Mouse (Mus musculus) limb, embryonic 13.5 days (tissue): ENCODE results near the gene Gpr62. TPM values are rescaled to one million over a fixed set of nuclear protein-coding genes. Genes with fewer than 3 reads are reported as not detected.
A peak's percentile ranks its signal among the peaks of the same experiment; 100 is the strongest.

Source experiments
- ATAC-seq: fragments of 200-750 bp; cut with Nextera tagmentation; 2 replicates; pipeline ENCODE4 v1.8.0; 2017; ENCODE audit warnings: low read depth, moderate number of reproducible peaks, moderate TSS enrichment; ENCODE audit not compliant: low FRiP score
- H3K27ac ChIP-seq: fragments of 300-500 bp; sonication (generic); 2 replicates; pipeline ENCODE4 v1.5.1; 2015; ENCODE audit warnings: inconsistent platforms, mild to moderate bottlenecking, moderate library complexity
- H3K27me3 ChIP-seq: fragments of 300-500 bp; sonication (generic); 2 replicates; pipeline ENCODE4 v1.6.1; 2015; ENCODE audit warnings: mild to moderate bottlenecking, inconsistent platforms
- H3K36me3 ChIP-seq: fragments of 300-500 bp; sonication (generic); 2 replicates; pipeline ENCODE4 v1.6.1; 2015; ENCODE audit warnings: inconsistent platforms, mild to moderate bottlenecking, moderate library complexity
- H3K4me1 ChIP-seq: fragments of 300-500 bp; sonication (generic); 2 replicates; pipeline ENCODE4 v1.6.1; 2015; ENCODE audit warnings: inconsistent platforms
- H3K4me2 ChIP-seq: fragments of 300-500 bp; sonication (generic); replicated peaks from 2 replicates; pipeline ENCODE4 v1.6.1; 2015; ENCODE audit warnings: inconsistent platforms, mild to moderate bottlenecking, moderate library complexity
- H3K4me3 ChIP-seq: fragments of 300-500 bp; sonication (generic); 2 replicates; pipeline ENCODE4 v1.5.1; 2015; ENCODE audit warnings: moderate library complexity, mild to moderate bottlenecking, inconsistent platforms
- H3K9ac ChIP-seq: fragments of 300-500 bp; sonication (generic); 2 replicates; pipeline ENCODE4 v1.6.1; 2015; ENCODE audit warnings: mild to moderate bottlenecking, inconsistent platforms
- H3K9me3 ChIP-seq: fragments of 300-500 bp; sonication (generic); 2 replicates; pipeline ENCODE4 v1.6.1; 2016; ENCODE audit warnings: inconsistent platforms
- WGBS: fragments of 180-500 bp; shearing (Covaris S2); methylation state at CpG from one replicate; pipeline ENCODE4 v1.1.7; 2015; 5-methylcytosine and 5-hydroxymethylcytosine counted together
- polyA plus RNA-seq: library from polyadenylated mRNA; unstranded; fragments of >200 nt; fragmentation: Nextera tagmentation; extraction: Ambion mirVana; gene quantifications from 2 replicates; pipeline ENCODE4 v1.2.1, GENCODE M21; 2015

Gene Gpr62
- polyA plus RNA-seq, 1 experiment from 2014 or later = 0.57 TPM

GRCm38 (mm10) chr9:106461641-106462429, 3.9 kb downstream of the Gpr62 start:
- Histone ChIP-seq H3K9me3 (no peaks in the 10 kb centered on the region), H3K36me3 (peaks cover 63% of the 10 kb centered on the region), H3K27me3 (peaks cover 12% of the 10 kb centered on the region; the same call in 1 of the 2 replicates), H3K27ac (no peak overlapping the region), H3K4me3 (no peak overlapping the region), H3K9ac (no peak overlapping the region), H3K4me2 (no peak overlapping the region), H3K4me1 (peaks cover 41% of the 10 kb centered on the region)
- ATAC-seq = no peak
- WGBS = 87% methylated on average over 16 of the region's 16 CpGs

- no peak overlapping the region for H3K4me2 ChIP-seq
- H3K9me3 ChIP-seq = no peaks in the 10 kb centered on the region
- no peak overlapping the region for H3K4me3 ChIP-seq
- no peak overlapping the region for H3K9ac ChIP-seq
- H3K27me3 ChIP-seq = peaks cover 12% of the 10 kb centered on the region; the same call in 1 of the 2 replicates
- peaks cover 49% of the 10 kb centered on the region for H3K4me1 ChIP-seq
- H3K36me3 ChIP-seq = peaks cover 66% of the 10 kb centered on the region
- ATAC-seq = no peak
- H3K27ac ChIP-seq = no peak overlapping the region
- 92% methylated on average over 9 of the region's 9 CpGs for WGBS
Measured at GRCm38 (mm10) chr9:106461026-106461415, 4.7 kb downstream of the Gpr62 start.

GRCm38 (mm10) chr9:106460401-106461025, 5.2 kb downstream of the Gpr62 start:
- Histone ChIP-seq H3K27ac (no peak overlapping the region), H3K4me1 (peaks cover 49% of the 10 kb centered on the region), H3K9ac (no peak overlapping the region), H3K27me3 (peaks cover 8% of the 10 kb centered on the region; the same call in 1 of the 2 replicates), H3K9me3 (no peaks in the 10 kb centered on the region), H3K36me3 (peaks cover 66% of the 10 kb centered on the region), H3K4me2 (no peak overlapping the region), H3K4me3 (no peak overlapping the region)
- no peak for ATAC-seq
- WGBS = 70% methylated on average over 18 of the region's 18 CpGs

DNA sequence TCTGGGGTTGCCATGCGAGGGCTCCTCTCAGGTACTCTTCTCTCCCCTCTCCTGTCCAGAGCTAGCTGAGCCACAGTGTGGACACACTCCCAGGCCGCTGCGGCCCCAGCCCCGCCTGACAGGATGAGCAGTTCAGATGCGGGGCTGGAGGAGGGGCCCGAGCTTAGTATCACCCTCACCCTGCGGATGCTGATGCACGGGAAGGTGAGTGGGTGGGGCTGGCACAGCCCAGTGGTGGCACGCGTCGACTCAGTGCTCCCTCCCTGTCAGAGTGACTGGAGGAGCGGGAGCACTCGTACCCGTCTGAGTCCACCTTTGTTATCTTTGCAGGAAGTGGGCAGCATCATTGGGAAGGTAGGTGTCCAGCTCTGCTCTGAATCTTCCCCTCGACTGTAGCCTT, 5.8 kb downstream of the Gpr62 start:
- peaks cover 66% of the 10 kb centered on the region for H3K36me3 ChIP-seq

GRCm38 (mm10) chr9:106457920-106458319, 7.8 kb downstream of the Gpr62 start:
- Histone ChIP-seq H3K9ac (peak overlapping the region; percentile 25; the same call in 1 of the 2 replicates), H3K27me3 (no peaks in the 10 kb centered on the region), H3K9me3 (no peaks in the 10 kb centered on the region), H3K36me3 (peaks cover 52% of the 10 kb centered on the region), H3K4me2 (peak overlapping the region; percentile 87; the same call in 1 of the 2 replicates), H3K4me3 (no peak overlapping the region), H3K4me1 (peaks cover 56% of the 10 kb centered on the region), H3K27ac (peak overlapping the region; percentile 92; the same call in 1 of the 2 replicates)
- WGBS = 74% methylated on average over 5 of the region's 5 CpGs
- no peak for ATAC-seq

More for the DNA sequence above, 5.8 kb downstream of the Gpr62 start:
- WGBS = 83% methylated on average over 15 of the region's 15 CpGs
- Histone ChIP-seq H3K27me3 (peaks cover 7% of the 10 kb centered on the region; the same call in 1 of the 2 replicates), H3K9ac (peak overlapping the region; percentile 8; the same call in 1 of the 2 replicates), H3K4me1 (peaks cover 53% of the 10 kb centered on the region), H3K9me3 (no peaks in the 10 kb centered on the region), H3K27ac (no peak overlapping the region), H3K4me3 (no peak overlapping the region), H3K4me2 (no peak overlapping the region)
- ATAC-seq = no peak

DNA sequence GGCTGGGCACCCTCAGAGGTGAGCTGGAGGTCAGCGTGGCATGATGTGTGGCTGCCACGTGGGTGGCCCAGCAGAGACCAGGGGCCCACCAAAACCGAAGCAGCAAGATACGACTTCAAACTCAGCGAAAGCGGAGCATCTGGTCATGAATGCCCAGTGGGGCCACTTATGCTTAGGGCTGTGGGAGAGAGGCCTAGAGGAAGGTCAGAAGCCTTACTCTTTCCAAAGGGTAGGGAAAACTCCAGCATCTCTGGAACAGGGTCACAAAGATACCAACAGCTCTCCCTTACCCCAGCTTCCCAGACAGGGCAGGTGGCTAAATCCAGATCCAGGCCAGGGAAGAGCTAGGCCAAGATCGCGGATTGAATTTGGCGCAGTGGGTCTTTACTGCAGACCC, 8.6 kb downstream of the Gpr62 start:
- WGBS = 48% methylated on average over 9 of the region's 9 CpGs
- H3K4me2 ChIP-seq = peak overlapping the region; percentile 87
- peak overlapping the region; percentile 92 for H3K27ac ChIP-seq
- H3K4me1 ChIP-seq = peaks cover 63% of the 10 kb centered on the region
- H3K27me3 ChIP-seq = no peaks in the 10 kb centered on the region
- ATAC-seq = no peak
- H3K9ac ChIP-seq = peak overlapping the region; percentile 84
- H3K36me3 ChIP-seq = peaks cover 46% of the 10 kb centered on the region
- peak overlapping the region; percentile 71 for H3K4me3 ChIP-seq
- H3K9me3 ChIP-seq = no peaks in the 10 kb centered on the region

DNA sequence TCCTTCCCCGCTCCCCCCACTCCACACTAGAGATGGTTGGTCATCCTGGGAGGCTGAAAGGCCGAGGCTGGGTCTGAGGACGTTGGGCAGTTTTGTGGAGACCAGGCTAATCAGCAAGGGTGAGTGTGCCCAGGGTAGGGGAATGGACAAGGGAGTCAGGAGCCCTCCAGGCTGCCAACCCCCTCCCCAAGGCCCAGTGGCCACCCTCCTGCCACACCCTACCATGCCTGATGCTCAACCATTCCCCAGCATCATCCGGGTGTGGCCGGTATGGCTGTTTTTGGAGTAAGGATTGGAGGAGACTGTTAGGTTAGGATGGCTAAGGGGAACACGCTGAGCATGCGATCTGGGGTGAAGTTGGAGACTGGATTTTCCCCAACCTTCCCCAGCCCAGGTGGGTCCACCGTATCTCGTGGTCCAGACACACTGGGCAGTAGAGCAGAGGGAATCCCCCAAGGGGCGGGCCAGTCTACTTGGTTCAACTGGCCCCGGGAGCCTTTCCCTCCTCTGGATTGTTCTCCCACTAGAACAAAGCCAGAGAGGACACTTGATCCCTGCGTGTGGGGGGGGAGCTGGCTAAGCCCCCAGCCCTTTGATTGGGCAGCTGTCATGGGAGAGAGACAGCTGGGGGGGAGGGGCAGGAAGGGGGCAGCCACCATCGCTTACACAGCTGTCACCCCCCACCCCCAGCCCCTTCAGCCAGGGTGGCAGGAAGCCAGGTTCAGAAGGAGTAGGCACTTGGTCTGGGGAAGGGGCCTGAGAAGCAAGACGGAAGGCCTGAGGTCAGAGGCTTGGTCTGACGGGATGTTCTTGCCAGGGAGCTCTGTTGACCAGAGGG, 9.2 kb downstream of the Gpr62 start:
- Histone ChIP-seq H3K27me3 (no peaks in the 10 kb centered on the region), H3K4me3 (peak overlapping the region; percentile 71), H3K36me3 (peaks cover 40% of the 10 kb centered on the region), H3K4me1 (peaks cover 69% of the 10 kb centered on the region), H3K27ac (peak overlapping the region; percentile 92), H3K4me2 (peak overlapping the region; percentile 87), H3K9ac (peak overlapping the region; percentile 84), H3K9me3 (no peaks in the 10 kb centered on the region)
- WGBS = 38% methylated on average over 15 of the region's 15 CpGs
- 0 out of 2 replicates have a peak, but pooled peaks have one; percentile 1 for ATAC-seq

DNA sequence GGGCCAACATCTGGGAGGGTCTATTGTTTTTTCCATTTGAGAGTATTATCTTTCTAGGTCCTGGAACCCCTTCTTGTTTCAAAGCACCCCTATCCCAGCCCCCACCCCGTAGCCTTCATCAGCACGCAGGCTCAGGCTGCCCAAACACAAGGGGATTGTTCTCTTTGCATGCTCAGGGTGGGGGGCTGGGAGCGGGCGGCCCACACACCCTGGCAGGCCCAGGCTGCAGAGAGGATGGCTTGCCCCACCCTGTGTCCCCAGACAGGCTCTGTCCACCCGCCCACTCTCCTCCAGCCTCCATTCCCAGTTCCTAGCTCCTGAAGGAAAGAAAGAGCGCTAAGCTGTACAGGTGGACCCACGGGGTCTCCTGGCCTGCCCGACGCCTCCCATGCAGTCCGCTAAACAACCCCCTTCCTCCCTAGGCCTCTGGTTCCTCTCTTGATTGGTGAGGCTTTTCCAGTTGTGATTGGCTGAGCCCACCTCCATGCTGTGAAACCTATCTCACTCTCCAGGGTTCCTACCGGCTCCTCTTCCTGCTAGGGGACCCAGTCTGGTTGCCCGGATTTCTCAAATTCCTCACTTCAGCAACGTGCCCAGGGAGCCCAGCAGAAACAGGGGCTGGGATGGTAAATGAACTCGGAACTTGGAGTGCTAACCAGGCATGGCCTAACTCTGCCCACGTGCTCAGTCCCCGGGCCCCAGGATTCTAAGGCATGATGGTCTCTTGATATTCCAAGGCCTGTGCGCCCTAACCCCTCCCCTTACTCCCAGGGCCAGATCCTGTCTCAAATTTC, 10.7 kb downstream of the Gpr62 start:
- H3K9me3 ChIP-seq = no peaks in the 10 kb centered on the region
- H3K9ac ChIP-seq = peak overlapping the region; percentile 84
- peak overlapping the region; percentile 92 for H3K27ac ChIP-seq
- ATAC-seq = peak; percentile 30; the same call in 1 of the 2 replicates
- peak overlapping the region; percentile 71 for H3K4me3 ChIP-seq
- H3K27me3 ChIP-seq = no peaks in the 10 kb centered on the region
- peak overlapping the region; percentile 87 for H3K4me2 ChIP-seq
- WGBS = under 1% methylated on average over 17 of the region's 17 CpGs
- peaks cover 82% of the 10 kb centered on the region for H3K4me1 ChIP-seq
- peaks cover 25% of the 10 kb centered on the region for H3K36me3 ChIP-seq

DNA sequence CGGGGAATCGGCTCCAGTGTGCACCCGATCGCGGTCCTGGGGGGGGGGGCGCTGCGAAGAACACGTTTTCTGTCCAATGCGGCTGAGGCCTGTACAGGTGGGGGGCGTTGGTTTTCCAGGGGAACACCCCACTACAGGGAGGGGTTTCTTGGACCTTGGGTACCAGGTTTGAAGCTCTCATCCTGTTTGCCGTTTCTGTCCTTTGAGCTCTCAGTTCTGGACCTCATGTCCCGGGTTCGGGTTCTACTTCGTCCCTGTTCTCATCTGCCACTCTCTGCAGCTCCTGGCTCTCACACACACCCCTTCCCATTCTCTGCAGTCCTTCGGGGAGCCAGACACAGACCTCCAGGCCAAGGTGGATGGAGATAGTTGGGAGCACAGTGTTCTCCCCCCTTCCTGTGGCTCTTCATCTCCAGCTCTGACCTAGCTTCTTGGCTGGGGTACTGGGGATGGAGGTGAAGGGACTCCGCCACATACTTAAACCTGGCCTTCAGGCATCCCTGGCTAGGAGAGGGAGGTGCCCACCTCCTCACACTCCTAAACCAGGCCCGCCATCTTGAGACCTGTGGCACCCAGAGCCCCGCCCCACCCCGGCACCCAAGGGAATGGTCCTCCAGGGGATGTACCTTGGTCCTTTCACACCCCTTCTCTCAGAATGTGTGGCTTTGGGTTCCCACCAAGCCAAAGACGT, 11.5 kb downstream of the Gpr62 start:
- no peaks in the 10 kb centered on the region for H3K9me3 ChIP-seq
- ATAC-seq = peak; percentile 6; the same call in 1 of the 2 replicates
- H3K4me1 ChIP-seq = peaks cover 87% of the 10 kb centered on the region
- peak overlapping the region; percentile 71 for H3K4me3 ChIP-seq
- peaks cover 20% of the 10 kb centered on the region for H3K36me3 ChIP-seq
- peak overlapping the region; percentile 92 for H3K27ac ChIP-seq
- peak overlapping the region; percentile 87 for H3K4me2 ChIP-seq
- 2% methylated on average over 11 of the region's 20 CpGs for WGBS
- peak overlapping the region; percentile 84 for H3K9ac ChIP-seq
- no peaks in the 10 kb centered on the region for H3K27me3 ChIP-seq

DNA sequence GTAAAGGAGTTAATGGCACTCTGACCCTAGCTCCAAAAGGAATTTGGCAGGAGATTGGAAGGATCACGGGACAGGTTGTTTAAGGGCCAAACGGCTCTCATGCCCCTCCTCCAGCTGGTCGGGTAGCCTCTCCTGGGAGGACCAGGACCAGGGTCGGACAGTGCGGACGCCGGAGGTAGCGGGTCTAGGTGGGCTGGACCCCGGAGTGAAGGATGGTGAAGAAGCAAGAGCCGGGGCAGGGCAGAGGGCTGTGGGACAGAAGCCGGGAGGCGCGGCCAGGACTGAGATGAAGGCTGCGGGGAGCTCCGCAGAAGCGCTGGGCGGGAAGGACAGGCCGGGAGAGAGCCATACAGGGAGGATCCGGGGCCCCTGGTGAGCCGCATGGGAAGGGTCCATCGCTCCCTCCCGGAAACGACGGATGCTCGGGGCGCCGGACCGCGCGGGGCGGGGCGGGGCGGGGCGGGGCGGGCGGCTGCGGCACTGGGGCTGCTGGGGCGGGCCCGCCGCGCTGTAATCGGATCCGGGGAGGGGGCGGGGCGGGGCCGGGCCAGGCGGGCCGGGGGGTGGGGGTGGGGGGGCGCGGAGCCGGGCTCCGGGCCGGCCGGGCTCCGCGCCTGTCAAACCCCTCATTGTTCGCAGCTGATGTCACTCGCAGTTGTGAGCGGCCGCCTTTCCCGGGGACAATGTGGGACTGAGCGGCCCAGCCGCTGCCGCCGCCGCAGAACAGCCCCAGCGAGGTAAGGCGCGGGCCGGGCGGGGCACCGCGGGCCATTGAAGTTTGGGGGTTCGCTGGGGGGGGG, 12.3 kb downstream of the Gpr62 start, which contains the start of gene Pcbp4:
Gene Pcbp4 (plus strand): TSS at position 21 of the 800 bp plus-strand sequence.
- Histone ChIP-seq H3K36me3 (peaks cover 18% of the 10 kb centered on the region), H3K4me2 (peak within 1 kb of the TSS; percentile 87), H3K4me1 (peaks cover 89% of the 10 kb centered on the region), H3K27me3 (no peaks in the 10 kb centered on the region), H3K27ac (peak within 1 kb of the TSS; percentile 92), H3K9me3 (no peaks in the 10 kb centered on the region), H3K9ac (peak within 1 kb of the TSS; percentile 84), H3K4me3 (peak within 1 kb of the TSS; percentile 71)
- under 1% methylated on average over 28 of the region's 74 CpGs for WGBS
- ATAC-seq = peak; percentile 71
